Mouse (Mus musculus): Measurements from ENCODE around the gene Smbd1. TPM values are rescaled to one million over a fixed set of nuclear protein-coding genes. Genes with fewer than 3 reads are reported as not detected.

The Smbd1 gene
- polyA plus RNA-seq, 2 experiments, result 0.07 TPM; not detected in 1

GRCm38 (mm10) chr16:32814539-32814938 is 4.3 kb upstream of the Smbd1 start:
- peak overlapping the region; percentile 14 to 21; a peak in 1 of 4 replicates for H3K4me3 ChIP-seq (ENCODE audit: insufficient read depth in 1 of 2, low read depth in 2 of 2, low read length in 2 of 2)
- DNase-seq (ENCODE audit: low read depth in 3 of 3, low spot score in 3 of 3) (no peak), ATAC-seq (ENCODE audit: insufficient read depth) (no peak)
- H3K9ac ChIP-seq (replicated peaks), result no peak overlapping the region
- no peaks in the 10 kb centered on the region for H3K9me3 ChIP-seq (ENCODE audit: control insufficient read depth, low read length)
- TF ChIP-seq EP300 (IDR thresholded peaks at IDR 0.05; ENCODE audit: low read depth) (no peak), CTCF (IDR thresholded peaks at IDR 0.05; ENCODE audit: low read depth) (no peak)
- no peak overlapping the region for H3K27ac ChIP-seq
- H3K4me1 ChIP-seq (replicated peaks; ENCODE audit: control insufficient read depth in 2 of 2, insufficient read depth in 2 of 2, low read length in 1 of 2), result peaks cover 0 to 2% of the 10 kb centered on the region in 2 experiments; a peak in 1 of 4 replicates
- H3K27me3 ChIP-seq (ENCODE audit: control insufficient read depth, insufficient read depth, low read length), result no peaks in the 10 kb centered on the region
- H3K36me3 ChIP-seq (replicated peaks; ENCODE audit: control insufficient read depth, insufficient read depth, low read depth), result no peaks in the 10 kb centered on the region
- WGBS (ENCODE audit: insufficient replicate concordance), result 16% methylated on average over 14 of the region's 14 CpGs
- peak overlapping the region; percentile 49 for H3K4me2 ChIP-seq (ENCODE audit: low read depth)

DNA sequence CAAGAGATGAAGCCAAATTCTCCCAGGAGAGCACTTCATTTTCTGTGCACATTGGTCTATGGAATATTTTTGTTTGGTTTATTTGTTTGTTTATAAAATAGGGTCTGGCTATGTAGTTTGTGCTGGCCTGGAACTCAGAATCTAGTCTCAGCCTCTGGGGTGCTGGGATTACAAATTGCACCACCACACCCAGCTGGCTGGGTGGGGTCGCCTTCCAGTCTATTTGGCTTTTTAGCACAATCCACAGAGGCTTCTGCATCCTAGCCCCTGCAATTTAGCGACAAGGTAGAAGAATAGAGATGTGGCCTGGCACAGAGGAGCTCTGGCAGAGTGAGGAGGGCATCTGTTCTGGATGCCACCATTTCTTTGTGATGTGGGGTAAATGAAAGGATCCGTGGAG is 3.5 kb upstream of the Smbd1 start:
- H3K4me1 ChIP-seq (replicated peaks; ENCODE audit: control insufficient read depth in 2 of 2, insufficient read depth in 2 of 2, low read length in 1 of 2), result peaks cover 0 to 2% of the 10 kb centered on the region in 2 experiments; a peak in 1 of 4 replicates
- H3K36me3 ChIP-seq (replicated peaks; ENCODE audit: control insufficient read depth, insufficient read depth, low read depth), result no peaks in the 10 kb centered on the region
- no peak overlapping the region for H3K4me3 ChIP-seq (ENCODE audit: insufficient read depth in 1 of 2, low read depth in 2 of 2, low read length in 2 of 2)
- no peaks in the 10 kb centered on the region for H3K9me3 ChIP-seq (ENCODE audit: control insufficient read depth, low read length)
- TF ChIP-seq EP300 (IDR thresholded peaks at IDR 0.05; ENCODE audit: low read depth) (no peak), CTCF (IDR thresholded peaks at IDR 0.05; ENCODE audit: low read depth) (no peak)
- H3K9ac ChIP-seq (replicated peaks), result no peak overlapping the region
- H3K27me3 ChIP-seq (ENCODE audit: control insufficient read depth, insufficient read depth, low read length), result no peaks in the 10 kb centered on the region
- no peak overlapping the region for H3K27ac ChIP-seq
- ATAC-seq (ENCODE audit: insufficient read depth), result no peak
- no peak for DNase-seq (ENCODE audit: low read depth in 3 of 3, low spot score in 3 of 3)
- H3K4me2 ChIP-seq (ENCODE audit: low read depth), result no peak overlapping the region
- 48% methylated on average over 3 of the region's 3 CpGs for WGBS (ENCODE audit: insufficient replicate concordance)

DNA sequence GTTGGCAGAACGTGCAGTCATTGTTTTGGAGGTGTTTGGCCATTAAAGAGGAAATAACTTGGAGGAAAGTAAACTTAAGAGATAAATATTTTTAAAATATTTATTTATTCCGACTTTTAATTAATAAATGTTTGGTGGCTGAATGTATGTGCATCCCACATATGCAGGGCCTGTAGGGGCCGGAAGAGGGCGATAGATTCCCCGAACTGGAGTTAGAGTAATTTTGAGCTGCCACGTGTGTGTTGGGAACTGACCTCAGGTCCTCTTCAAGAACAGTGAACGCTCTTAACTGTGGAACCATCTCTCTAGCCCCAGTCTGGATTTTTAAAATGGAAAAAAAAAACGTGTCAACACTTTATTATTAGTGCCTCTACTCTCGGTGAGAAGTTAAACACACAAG is 3.1 kb upstream of the Smbd1 start:
- Histone ChIP-seq H3K27me3 (ENCODE audit: control insufficient read depth, insufficient read depth, low read length) (no peaks in the 10 kb centered on the region), H3K9ac (replicated peaks) (no peak overlapping the region), H3K4me1 (replicated peaks; ENCODE audit: control insufficient read depth in 2 of 2, insufficient read depth in 2 of 2, low read length in 1 of 2) (peaks cover 0 to 2% of the 10 kb centered on the region in 2 experiments; a peak in 1 of 4 replicates), H3K4me2 (ENCODE audit: low read depth) (peak overlapping the region; percentile 49), H3K4me3 (ENCODE audit: insufficient read depth in 1 of 2, low read depth in 2 of 2, low read length in 2 of 2) (peak overlapping the region in 1 of 2 experiments; percentile 32; a peak in 1 of 4 replicates), H3K9me3 (ENCODE audit: control insufficient read depth, low read length) (no peaks in the 10 kb centered on the region), H3K27ac (no peak overlapping the region), H3K36me3 (replicated peaks; ENCODE audit: control insufficient read depth, insufficient read depth, low read depth) (no peaks in the 10 kb centered on the region)
- ATAC-seq (ENCODE audit: insufficient read depth), result no peak
- TF ChIP-seq CTCF (IDR thresholded peaks at IDR 0.05; ENCODE audit: low read depth), result no peak; the same call in 1 of the 2 replicates
- no peak for TF ChIP-seq EP300 (IDR thresholded peaks at IDR 0.05; ENCODE audit: low read depth)
- 35% methylated on average over 9 of the region's 9 CpGs for WGBS (ENCODE audit: insufficient replicate concordance)
- no peak for DNase-seq (ENCODE audit: low read depth in 3 of 3, low spot score in 3 of 3)

DNA sequence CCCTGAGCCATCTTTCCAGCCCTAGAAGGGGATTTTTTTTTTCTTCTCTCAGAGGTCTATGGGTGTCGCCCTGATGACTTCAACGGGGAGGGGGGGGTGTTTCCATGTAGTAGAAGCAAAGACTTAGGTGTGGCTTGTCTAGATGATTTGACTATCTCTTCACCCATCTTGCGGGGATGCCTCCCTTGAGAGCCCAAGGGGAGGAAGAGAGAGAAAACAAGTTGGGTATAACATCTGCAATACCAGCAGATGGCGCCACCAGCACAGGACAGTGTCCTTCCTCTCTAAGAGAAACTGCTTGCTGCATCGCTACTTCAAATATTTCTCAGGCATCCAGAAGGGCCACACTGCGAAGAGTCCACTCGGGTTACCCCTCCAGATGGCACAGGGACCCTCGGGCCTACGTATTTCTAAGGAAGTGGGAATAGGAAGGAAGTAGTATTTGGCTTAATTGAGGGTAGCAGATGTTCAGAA is 2.6 kb upstream of the Smbd1 start:
- DNase-seq (ENCODE audit: low read depth in 3 of 3, low spot score in 3 of 3) (peak; percentile 60 to 72 (median 61)), ATAC-seq (ENCODE audit: insufficient read depth) (peak; percentile 35; the same call in 1 of the 2 replicates)
- H3K4me3 ChIP-seq (ENCODE audit: insufficient read depth in 1 of 2, low read depth in 2 of 2, low read length in 2 of 2), result peak overlapping the region in 1 of 2 experiments; percentile 32; a peak in 1 of 4 replicates
- H3K9ac ChIP-seq (replicated peaks), result no peak overlapping the region
- peaks cover 0 to 2% of the 10 kb centered on the region in 2 experiments; a peak in 1 of 4 replicates for H3K4me1 ChIP-seq (replicated peaks; ENCODE audit: control insufficient read depth in 2 of 2, insufficient read depth in 2 of 2, low read length in 1 of 2)
- no peaks in the 10 kb centered on the region for H3K36me3 ChIP-seq (replicated peaks; ENCODE audit: control insufficient read depth, insufficient read depth, low read depth)
- WGBS (ENCODE audit: insufficient replicate concordance), result under 1% methylated on average over 9 of the region's 9 CpGs
- H3K4me2 ChIP-seq (ENCODE audit: low read depth), result peak overlapping the region; percentile 49
- no peak overlapping the region for H3K27ac ChIP-seq
- TF ChIP-seq CTCF (IDR thresholded peaks at IDR 0.05; ENCODE audit: low read depth) (peak; percentile 91), EP300 (IDR thresholded peaks at IDR 0.05; ENCODE audit: low read depth) (no peak)
- no peaks in the 10 kb centered on the region for H3K27me3 ChIP-seq (ENCODE audit: control insufficient read depth, insufficient read depth, low read length)
- no peaks in the 10 kb centered on the region for H3K9me3 ChIP-seq (ENCODE audit: control insufficient read depth, low read length)

DNA sequence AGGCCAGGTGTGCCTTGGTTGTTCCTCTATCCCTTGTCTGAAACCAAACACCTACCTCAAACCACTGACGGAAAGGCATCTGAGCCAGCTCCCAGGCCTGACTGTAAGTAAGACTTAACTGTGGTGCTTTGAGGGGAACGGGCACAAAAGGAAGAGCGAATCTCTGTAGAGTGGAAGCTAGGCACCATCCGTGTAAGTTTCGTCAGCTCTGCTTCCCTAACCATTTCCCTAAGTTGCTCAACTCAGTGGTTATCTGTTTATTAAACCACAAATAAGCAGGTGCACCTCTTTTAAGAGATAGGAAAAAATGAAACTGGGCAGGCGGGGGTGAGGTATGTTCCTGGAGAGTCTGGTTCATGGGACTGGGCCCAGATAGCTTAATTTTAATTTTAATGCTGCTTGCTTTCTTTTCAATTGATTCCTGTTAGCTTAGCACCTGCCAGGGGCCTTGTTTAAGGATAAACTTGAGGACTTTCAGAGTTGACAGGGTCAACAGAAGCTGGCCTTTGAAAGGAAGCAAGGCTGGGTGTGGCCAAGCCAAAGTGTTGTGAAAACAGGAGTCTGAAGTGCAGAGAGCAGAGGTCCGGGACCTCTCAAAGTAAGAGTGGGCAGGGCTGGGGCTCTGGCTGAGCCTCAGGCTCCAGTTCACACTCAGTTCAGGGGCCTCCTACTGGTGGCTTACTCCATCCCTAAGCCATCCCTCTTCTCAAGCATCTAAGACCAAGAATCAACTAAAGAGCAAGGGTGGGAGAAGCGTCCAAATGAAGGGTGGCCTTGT is 2.7 kb downstream of the Smbd1 start:
- Histone ChIP-seq H3K27me3 (ENCODE audit: control insufficient read depth, insufficient read depth, low read length) (no peaks in the 10 kb centered on the region), H3K4me2 (ENCODE audit: low read depth) (no peak overlapping the region), H3K27ac (no peak overlapping the region), H3K9me3 (ENCODE audit: control insufficient read depth, low read length) (no peaks in the 10 kb centered on the region), H3K9ac (replicated peaks) (no peak overlapping the region), H3K36me3 (replicated peaks; ENCODE audit: control insufficient read depth, insufficient read depth, low read depth) (no peaks in the 10 kb centered on the region), H3K4me1 (replicated peaks; ENCODE audit: control insufficient read depth in 2 of 2, insufficient read depth in 2 of 2, low read length in 1 of 2) (0 out of 4 replicates have a peak, but pooled peaks cover 0 to 7% of the 10 kb centered on the region in 2 experiments), H3K4me3 (ENCODE audit: insufficient read depth in 1 of 2, low read depth in 2 of 2, low read length in 2 of 2) (no peak overlapping the region)
- 31% methylated on average over 8 of the region's 8 CpGs for WGBS (ENCODE audit: insufficient replicate concordance)
- ATAC-seq (ENCODE audit: insufficient read depth), result no peak
- no peak for DNase-seq (ENCODE audit: low read depth in 3 of 3, low spot score in 3 of 3)
- TF ChIP-seq EP300 (IDR thresholded peaks at IDR 0.05; ENCODE audit: low read depth) (no peak), CTCF (IDR thresholded peaks at IDR 0.05; ENCODE audit: low read depth) (no peak)
